Mouse (Mus musculus) bone marrow macrophage, adult 2 months (primary cell): ENCODE data around the gene Gata3.

Experiments
- CTCF ChIP-seq: IDR thresholded peaks from 2 replicates; pipeline ENCODE4 v1.5.1; 2012; ENCODE audit warnings: low read depth, mild to moderate bottlenecking, low read length, moderate library complexity
- POLR2A ChIP-seq: IDR thresholded peaks from 2 replicates; pipeline ENCODE4 v1.6.1; 2012; ENCODE audit warnings: mild to moderate bottlenecking, low read depth, low read length, borderline replicate concordance

- TF ChIP-seq CTCF, result no peak
- TF ChIP-seq POLR2A, result no peak
These were observed 18.0 kb downstream of the Gata3 start for GRCm38 (mm10) chr2:9871798-9872197.
